Mouse (Mus musculus) heart, postnatal 0 days (tissue): ENCODE results near the gene Gm10563.

Experiments used
- CTCF ChIP-seq: IDR thresholded peaks from 2 replicates; pipeline ENCODE4 v1.5.1; 2016; ENCODE audit warnings: antibody characterized with exemption, control low read depth, low read depth
- EP300 ChIP-seq: IDR thresholded peaks from 2 replicates; pipeline ENCODE4 v1.6.1; 2016; ENCODE audit warnings: antibody characterized with exemption, low read depth

GRCm38 (mm10) chr4:155666903-155667302 lies 21.7 kb upstream of the Gm10563 start:
- TF ChIP-seq CTCF, result no peak
- no peak for TF ChIP-seq EP300
